Mouse (Mus musculus) lung, embryonic 14.5 days (tissue): ENCODE measurements at regions not wholly inside any gene's neighbourhood (a gene's known extent, or its start where the extent isn't known, plus 50 kb on each side); places are given as distances from the start of the nearest gene placed in this dataset.

ENCODE experiments used
- ATAC-seq: fragments of 200-750 bp; cut with Nextera tagmentation; 2 replicates; pipeline ENCODE4 v1.8.0; 2017; ENCODE audit warnings: mild to moderate bottlenecking, moderate TSS enrichment, moderate library complexity; ENCODE audit not compliant: insufficient read depth
- DNase-seq: peaks from one replicate; pipeline ENCODE4 v3.0.0-alpha.2; 2015
- H3K27ac ChIP-seq: fragments of 300-500 bp; sonication (generic); 2 replicates; pipeline ENCODE4 v1.5.1; 2014; ENCODE audit warnings: low read depth, mild to moderate bottlenecking, moderate library complexity
- H3K27me3 ChIP-seq: fragments of 300-500 bp; sonication (generic); 2 replicates; pipeline ENCODE4 v1.6.1; 2014; ENCODE audit warnings: low read length, control low read depth; ENCODE audit not compliant: insufficient read depth
- H3K36me3 ChIP-seq: fragments of 300-500 bp; sonication (generic); 2 replicates; pipeline ENCODE4 v1.6.1; 2014; ENCODE audit warnings: control low read depth; ENCODE audit not compliant: insufficient read depth
- H3K4me1 ChIP-seq: fragments of 300-500 bp; sonication (generic); 2 replicates; pipeline ENCODE4 v1.6.1; 2014; ENCODE audit warnings: antibody characterized with exemption, control low read depth; ENCODE audit not compliant: insufficient read depth
- H3K4me2 ChIP-seq: fragments of 300-500 bp; sonication (generic); 2 replicates; pipeline ENCODE4 v1.6.1; 2014; ENCODE audit warnings: mild to moderate bottlenecking
- H3K4me3 ChIP-seq: fragments of 300-500 bp; sonication (generic); 2 replicates; pipeline ENCODE4 v1.5.1; 2014; ENCODE audit warnings: low read depth, low read length
- H3K9ac ChIP-seq: fragments of 300-500 bp; sonication (generic); 2 replicates; pipeline ENCODE4 v1.6.1; 2014
- H3K9me3 ChIP-seq: fragments of 300-500 bp; sonication (generic); 2 replicates; pipeline ENCODE4 v1.6.1; 2016; ENCODE audit warnings: low read depth, low read length, control low read depth
- CTCF ChIP-seq: IDR thresholded peaks from 2 replicates; pipeline ENCODE4 v1.5.1; 2016; ENCODE audit warnings: antibody characterized with exemption, low read depth
- WGBS: fragments of 180-500 bp; shearing (Covaris S2); extraction: QIAGEN DNeasy Blood & Tissue Kit; methylation state at CpG from one replicate; pipeline ENCODE4 v1.1.7; 2014; 5-methylcytosine and 5-hydroxymethylcytosine counted together

GRCm38 (mm10) chr11:31732342-31732741 lies 60.7 kb upstream of the Bod1 start:
- Histone ChIP-seq H3K9ac (no peak overlapping the region), H3K4me1 (no peaks in the 10 kb centered on the region), H3K9me3 (no peaks in the 10 kb centered on the region), H3K27me3 (no peaks in the 10 kb centered on the region), H3K36me3 (no peaks in the 10 kb centered on the region), H3K27ac (no peak overlapping the region), H3K4me2 (no peak overlapping the region), H3K4me3 (no peak overlapping the region)
- no peak for TF ChIP-seq CTCF
- 47% methylated on average over 3 of the region's 3 CpGs for WGBS
- DNase-seq (no peak), ATAC-seq (no peak)

DNA sequence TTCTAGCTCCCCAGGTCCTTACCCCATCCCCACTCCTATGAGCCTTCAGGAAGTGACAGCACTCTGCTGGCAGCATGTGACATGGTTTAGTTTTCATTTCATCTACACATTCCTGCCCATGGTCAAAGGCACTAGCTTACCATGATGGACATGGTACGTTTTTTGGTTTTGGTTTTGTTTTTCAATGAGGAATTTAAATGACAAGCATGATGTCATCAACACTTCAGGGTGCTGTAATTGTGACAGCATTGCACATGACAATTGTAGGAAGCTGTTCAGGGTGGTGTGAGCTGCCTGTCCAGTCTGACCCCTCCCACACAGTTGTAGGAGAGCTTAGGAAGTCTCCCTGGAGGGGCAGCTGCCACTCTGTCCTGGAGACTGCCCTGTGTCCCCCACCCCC lies 61.3 kb upstream of the Bod1 start:
- H3K36me3 ChIP-seq, result no peaks in the 10 kb centered on the region
- H3K27me3 ChIP-seq, result no peaks in the 10 kb centered on the region
- WGBS, result 36% methylated on average over 1 of the region's 1 CpGs
- peak; percentile 64; the same call in 1 of the 2 replicates for ATAC-seq
- no peak overlapping the region for H3K4me3 ChIP-seq
- H3K4me1 ChIP-seq, result no peaks in the 10 kb centered on the region
- no peak overlapping the region for H3K9ac ChIP-seq
- no peak overlapping the region for H3K4me2 ChIP-seq
- no peaks in the 10 kb centered on the region for H3K9me3 ChIP-seq
- H3K27ac ChIP-seq, result no peak overlapping the region
- DNase-seq, result no peak
- TF ChIP-seq CTCF, result no peak

DNA sequence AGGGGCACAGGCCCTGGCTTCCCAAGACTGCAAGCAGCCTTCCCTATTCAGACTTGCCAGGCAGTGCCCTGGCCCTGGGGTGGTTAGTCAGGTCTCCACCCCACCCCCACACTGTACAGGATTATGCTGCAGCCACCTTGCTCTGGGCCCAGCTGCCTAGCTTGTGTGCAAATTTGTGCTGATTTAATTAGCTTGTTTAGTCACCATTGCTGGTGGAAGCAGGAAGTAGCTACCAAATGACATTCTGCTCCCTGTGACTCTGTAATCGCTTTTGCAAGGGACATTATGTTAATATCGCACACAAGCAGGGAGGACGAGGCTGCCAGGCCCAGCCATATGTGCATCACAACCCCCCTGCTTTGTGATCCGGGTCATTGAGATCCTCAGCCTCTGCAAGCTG lies 62.4 kb upstream of the Bod1 start:
- 58% methylated on average over 4 of the region's 4 CpGs for WGBS
- Histone ChIP-seq H3K36me3 (no peaks in the 10 kb centered on the region), H3K27ac (no peak overlapping the region), H3K27me3 (no peaks in the 10 kb centered on the region), H3K9ac (no peak overlapping the region), H3K4me1 (no peaks in the 10 kb centered on the region), H3K4me2 (no peak overlapping the region), H3K4me3 (no peak overlapping the region), H3K9me3 (no peaks in the 10 kb centered on the region)
- no peak for DNase-seq
- no peak for ATAC-seq
- no peak for TF ChIP-seq CTCF

DNA sequence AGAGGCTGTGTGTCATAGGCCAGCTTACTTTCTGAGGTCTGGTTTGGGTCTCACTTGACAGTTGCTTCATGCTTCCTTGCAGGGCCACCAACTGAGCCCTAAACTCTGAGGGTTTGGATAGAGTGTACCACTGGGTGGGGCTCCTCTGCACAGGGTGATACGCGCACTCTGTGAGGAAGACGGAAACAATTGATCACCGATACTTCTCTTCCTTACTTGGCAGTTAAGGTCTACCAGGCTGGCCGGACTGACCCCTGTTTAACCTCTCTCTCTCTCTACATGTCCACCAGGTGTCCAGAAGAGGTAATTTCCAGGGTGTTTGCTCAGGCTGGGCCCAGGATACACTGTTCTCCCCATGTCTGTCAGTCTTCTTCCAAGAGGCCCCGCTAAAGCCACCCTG lies 63.6 kb upstream of the Bod1 start:
- Histone ChIP-seq H3K9me3 (no peaks in the 10 kb centered on the region), H3K27me3 (no peaks in the 10 kb centered on the region), H3K4me1 (no peaks in the 10 kb centered on the region), H3K9ac (no peak overlapping the region), H3K4me3 (no peak overlapping the region), H3K4me2 (no peak overlapping the region), H3K36me3 (no peaks in the 10 kb centered on the region), H3K27ac (no peak overlapping the region)
- 79% methylated on average over 6 of the region's 6 CpGs for WGBS
- no peak for ATAC-seq
- DNase-seq, result no peak
- no peak for TF ChIP-seq CTCF

- Histone ChIP-seq H3K9ac (no peak overlapping the region), H3K36me3 (no peaks in the 10 kb centered on the region), H3K27me3 (no peaks in the 10 kb centered on the region), H3K4me1 (no peaks in the 10 kb centered on the region), H3K4me3 (no peak overlapping the region), H3K27ac (no peak overlapping the region), H3K9me3 (no peaks in the 10 kb centered on the region), H3K4me2 (no peak overlapping the region)
- no peak for DNase-seq
- TF ChIP-seq CTCF, result no peak
- no peak for ATAC-seq
Observed at GRCm38 (mm10) chr11:31736086-31736485, 64.4 kb upstream of the Bod1 start.

- Histone ChIP-seq H3K4me2 (no peak overlapping the region), H3K27me3 (no peaks in the 10 kb centered on the region), H3K36me3 (no peaks in the 10 kb centered on the region), H3K27ac (no peak overlapping the region), H3K9ac (no peak overlapping the region), H3K4me3 (no peak overlapping the region), H3K9me3 (no peaks in the 10 kb centered on the region), H3K4me1 (no peaks in the 10 kb centered on the region)
- TF ChIP-seq CTCF, result no peak
- 74% methylated on average over 4 of the region's 4 CpGs for WGBS
- no peak for DNase-seq
- ATAC-seq, result no peak
Observed at GRCm38 (mm10) chr11:31736556-31737089, 64.9 kb upstream of the Bod1 start.

DNA sequence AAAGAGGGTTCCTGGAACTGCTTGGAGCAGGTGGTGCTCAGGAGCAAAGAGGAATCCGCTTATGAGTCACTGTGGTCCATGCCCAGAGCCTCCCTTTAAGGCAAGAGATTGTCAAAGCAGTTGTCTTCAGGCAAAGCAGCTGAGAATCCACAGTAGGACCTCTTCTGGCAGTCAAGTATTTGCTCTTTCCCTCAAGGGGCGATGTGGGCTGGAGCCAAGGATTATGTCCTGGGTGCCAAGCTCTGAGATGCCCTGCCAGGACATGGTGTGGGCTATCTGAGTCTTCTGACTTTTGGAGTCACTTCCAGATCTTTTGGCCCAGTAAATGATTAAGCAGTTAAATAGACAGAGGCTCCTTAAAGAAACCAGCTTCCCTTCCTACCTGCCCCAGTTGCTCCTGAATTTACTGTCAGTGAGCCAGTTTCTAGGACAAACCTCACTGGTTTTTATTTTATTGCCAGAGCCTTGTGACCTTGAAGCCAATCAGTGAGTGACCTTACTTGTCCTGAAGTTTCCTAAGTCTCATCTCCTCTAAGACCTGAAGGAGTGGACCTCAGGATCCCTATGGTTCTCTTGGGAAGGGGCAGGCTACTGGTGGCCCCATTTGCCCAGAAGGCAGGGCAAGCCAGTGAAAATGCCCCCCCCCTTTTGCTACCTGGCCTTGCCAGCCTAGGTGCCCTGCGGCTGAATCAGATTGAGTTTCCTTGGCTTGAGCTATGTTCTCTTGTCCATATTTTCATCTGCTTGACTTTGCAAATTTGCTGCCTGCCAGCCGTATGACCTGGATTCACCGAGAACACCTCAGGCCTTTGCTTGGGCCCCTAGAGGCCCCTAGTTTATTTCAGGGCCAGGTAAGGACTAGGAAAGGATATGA lies 66.7 kb upstream of the Bod1 start:
- no peak overlapping the region for H3K4me2 ChIP-seq
- H3K4me3 ChIP-seq, result no peak overlapping the region
- 86% methylated on average over 5 of the region's 5 CpGs for WGBS
- H3K9me3 ChIP-seq, result no peaks in the 10 kb centered on the region
- ATAC-seq (no peak), DNase-seq (peak; percentile 28)
- no peak overlapping the region for H3K27ac ChIP-seq
- no peak overlapping the region for H3K9ac ChIP-seq
- no peaks in the 10 kb centered on the region for H3K36me3 ChIP-seq
- TF ChIP-seq CTCF, result no peak
- H3K4me1 ChIP-seq, result no peaks in the 10 kb centered on the region
- H3K27me3 ChIP-seq, result no peaks in the 10 kb centered on the region
